11 mouse cellular contexts compared by ENCODE assay signal in genomic region chr2:173382176-173382813, GRCm38 (mm10).
DNase-seq lines count a peak whose midpoint lies in the region; ATAC-seq and TF ChIP-seq lines count a peak whose summit lies in the region.
"Had no signal": no experiment of that assay in that cellular context is flagged by ENCODE, and none has a peak within 500 bp of the region (broad histone marks: within the 10 kb centered on the region; RNA-seq: fewer than 3 reads in every experiment).

No protein-coding gene starts in this region.

- no peak for TF ChIP-seq EP300 in heart, postnatal 0 days (IDR thresholded peaks at IDR 0.05; ENCODE audit: low read depth)
- no peak for TF ChIP-seq EP300 in stomach, postnatal 0 days (optimal IDR thresholded peaks at IDR 0.05)

- no peaks in the 10 kb centered on the region for H3K36me3 ChIP-seq in heart, postnatal 0 days (replicated peaks; ENCODE audit: control insufficient read depth, insufficient read depth, low read length)
- no peaks in the 10 kb centered on the region for H3K36me3 ChIP-seq in stomach, embryonic 14.5 days (ENCODE audit: control insufficient read depth, insufficient read depth, low read length)
- H3K36me3 ChIP-seq in stomach, postnatal 0 days (ENCODE audit: control insufficient read depth, insufficient read depth, low read length) = no peaks in the 10 kb centered on the region
- no peaks in the 10 kb centered on the region for H3K36me3 ChIP-seq in neural tube, embryonic 13.5 days
- H3K36me3 ChIP-seq: limb, embryonic 15.5 days had no signal

- no peak overlapping the region for H3K4me3 ChIP-seq in heart, postnatal 0 days (ENCODE audit: low read depth, low read length)
- no peak overlapping the region for H3K4me3 ChIP-seq in stomach, embryonic 14.5 days (ENCODE audit: low read depth, low read length)
- H3K4me3 ChIP-seq in stomach, postnatal 0 days (ENCODE audit: low read depth, low read length) = no peak overlapping the region
- no peak overlapping the region for H3K4me3 ChIP-seq in neural tube, embryonic 13.5 days
- H3K4me3 ChIP-seq: limb, embryonic 15.5 days had no signal

- H3K27me3 ChIP-seq in heart, postnatal 0 days (ENCODE audit: control insufficient read depth, insufficient read depth, low read length) = no peaks in the 10 kb centered on the region
- H3K27me3 ChIP-seq in stomach, embryonic 14.5 days (ENCODE audit: control insufficient read depth, insufficient read depth, low read length) = no peaks in the 10 kb centered on the region
- no peaks in the 10 kb centered on the region for H3K27me3 ChIP-seq in stomach, postnatal 0 days (ENCODE audit: control insufficient read depth, insufficient read depth, low read length)
- H3K27me3 ChIP-seq in neural tube, embryonic 13.5 days = no peaks in the 10 kb centered on the region
- H3K27me3 ChIP-seq: limb, embryonic 15.5 days had no signal

- 0 out of 2 replicates have a peak, but pooled peaks have one; percentile 28 for ATAC-seq in heart, postnatal 0 days (ENCODE audit: insufficient read depth, low read depth)
- ATAC-seq in stomach, embryonic 14.5 days (ENCODE audit: insufficient number of reproducible peaks, insufficient read depth, low FRiP score, low read depth) = peak; percentile 50; the same call in 1 of the 2 replicates
- no peak for ATAC-seq in stomach, postnatal 0 days (ENCODE audit: low FRiP score, low TSS enrichment)
- no peak for ATAC-seq in neural tube, embryonic 13.5 days (ENCODE audit: low read depth)

- intact Hi-C loops in left cerebral cortex, postnatal 4 days (cut with DNase I) = no loop called here

- WGBS in heart, postnatal 0 days = 39% methylated on average over 7 of the region's 7 CpGs
- 14% methylated on average over 7 of the region's 7 CpGs for WGBS in stomach, embryonic 14.5 days
- 22% methylated on average over 7 of the region's 7 CpGs for WGBS in stomach, postnatal 0 days
- WGBS in neural tube, embryonic 13.5 days = 42% methylated on average over 7 of the region's 7 CpGs

- TF ChIP-seq CTCF in heart, postnatal 0 days (IDR thresholded peaks at IDR 0.05; ENCODE audit: low read depth) = no peak
- no peak for TF ChIP-seq CTCF in stomach, postnatal 0 days (IDR thresholded peaks at IDR 0.05; ENCODE audit: low read depth)

- H3K9me3 ChIP-seq in heart, postnatal 0 days (replicated peaks; ENCODE audit: control insufficient read depth, low read length) = no peaks in the 10 kb centered on the region
- H3K9me3 ChIP-seq in stomach, embryonic 14.5 days (ENCODE audit: control insufficient read depth, low read depth, low read length) = no peaks in the 10 kb centered on the region
- H3K9me3 ChIP-seq in stomach, postnatal 0 days (ENCODE audit: control insufficient read depth, low read length) = no peaks in the 10 kb centered on the region
- no peaks in the 10 kb centered on the region for H3K9me3 ChIP-seq in neural tube, embryonic 13.5 days
- H3K9me3 ChIP-seq: limb, embryonic 15.5 days had no signal

- H3K4me1 ChIP-seq in heart, postnatal 0 days (ENCODE audit: control insufficient read depth, insufficient read depth) = peaks cover 13% of the 10 kb centered on the region; the same call in 1 of the 2 replicates
- H3K4me1 ChIP-seq in stomach, embryonic 14.5 days (ENCODE audit: control insufficient read depth, insufficient read depth, low read length) = peaks cover 33% of the 10 kb centered on the region
- no peaks in the 10 kb centered on the region for H3K4me1 ChIP-seq in stomach, postnatal 0 days (replicated peaks; ENCODE audit: control insufficient read depth, insufficient read depth)
- H3K4me1 ChIP-seq in neural tube, embryonic 13.5 days (replicated peaks) = peaks cover 18% of the 10 kb centered on the region; the same call in 1 of the 2 replicates

- no peak overlapping the region for H3K27ac ChIP-seq in heart, postnatal 0 days (ENCODE audit: low read depth)
- peak overlapping the region; percentile 56; the same call in 1 of the 2 replicates for H3K27ac ChIP-seq in stomach, embryonic 14.5 days (ENCODE audit: low read length)
- H3K27ac ChIP-seq in stomach, postnatal 0 days (replicated peaks) = no peak overlapping the region
- peak overlapping the region; percentile 33; the same call in 1 of the 2 replicates for H3K27ac ChIP-seq in neural tube, embryonic 13.5 days (replicated peaks)
- H3K27ac ChIP-seq: limb, embryonic 15.5 days had no signal

- DNase-seq in heart, postnatal 0 days (ENCODE audit: low spot score) = peak; percentile 16
- DNase-seq in heart, adult 8-10 months (ENCODE audit: low spot score) = no peak
- no peak for DNase-seq in stomach, postnatal 0 days (ENCODE audit: low spot score)
- DNase-seq in kidney, adult 18-20 months = peak; percentile 19
- DNase-seq in spleen, adult 18-20 months = no peak
- no peak for DNase-seq in left cerebral cortex, postnatal 4 days
- DNase-seq: cerebellum, adult 9-10 months; retina, postnatal 1 day had no signal

- H3K4me2 ChIP-seq in heart, postnatal 0 days (ENCODE audit: low read depth, low read length) = no peak overlapping the region
- no peak overlapping the region for H3K4me2 ChIP-seq in stomach, embryonic 14.5 days (replicated peaks; ENCODE audit: low read depth, low read length)
- no peak overlapping the region for H3K4me2 ChIP-seq in stomach, postnatal 0 days (replicated peaks; ENCODE audit: low read depth)
- no peak overlapping the region for H3K4me2 ChIP-seq in neural tube, embryonic 13.5 days
- H3K4me2 ChIP-seq: limb, embryonic 15.5 days had no signal

- H3K9ac ChIP-seq in heart, postnatal 0 days (replicated peaks; ENCODE audit: low read depth, low read length) = no peak overlapping the region
- no peak overlapping the region for H3K9ac ChIP-seq in stomach, embryonic 14.5 days (replicated peaks; ENCODE audit: low read depth, low read length)
- H3K9ac ChIP-seq in stomach, postnatal 0 days (ENCODE audit: low read length) = no peak overlapping the region
- no peak overlapping the region for H3K9ac ChIP-seq in neural tube, embryonic 13.5 days
- H3K9ac ChIP-seq: limb, embryonic 15.5 days had no signal

Comparison
In these comparisons a context has a peak if more than half of its experiments do, and no peak if none do; other contexts are left out.
1. ATAC-seq: peak in heart, postnatal 0 days (single experiment) and stomach, embryonic 14.5 days (single experiment); none in stomach, postnatal 0 days (single experiment) and neural tube, embryonic 13.5 days (single experiment).
2. DNase-seq: peak in heart, postnatal 0 days (single experiment) and kidney, adult 18-20 months (single experiment); none in heart, adult 8-10 months (single experiment), stomach, postnatal 0 days (single experiment), spleen, adult 18-20 months (0 of 2) and left cerebral cortex, postnatal 4 days (single experiment).
3. H3K27ac ChIP-seq: peak in stomach, embryonic 14.5 days (single experiment) and neural tube, embryonic 13.5 days (single experiment); none in heart, postnatal 0 days (single experiment) and stomach, postnatal 0 days (single experiment).